Mouse (Mus musculus) heart, postnatal 0 days (tissue): ENCODE results near the gene Cap2. TPM values are rescaled to one million over a fixed set of nuclear protein-coding genes. Genes with fewer than 3 reads are reported as not detected.
A peak's percentile ranks its signal among the peaks of the same experiment; 100 is the strongest.

Experiments used
- ATAC-seq: fragments of 200-750 bp; cut with Nextera tagmentation; 2 replicates; pipeline ENCODE4 v1.8.0; 2017; ENCODE audit warnings: low read depth, moderate number of reproducible peaks, moderate library complexity; ENCODE audit not compliant: insufficient read depth
- DNase-seq: peaks from one replicate; pipeline ENCODE4 v3.0.0-alpha.2; 2016; ENCODE audit warnings: low spot score
- H3K27ac ChIP-seq: fragments of 300-500 bp; sonication (generic); 2 replicates; pipeline ENCODE4 v1.5.1; 2014; ENCODE audit warnings: low read depth, mild to moderate bottlenecking
- H3K27me3 ChIP-seq: fragments of 300-500 bp; sonication (generic); 2 replicates; pipeline ENCODE4 v1.6.1; 2014; ENCODE audit warnings: low read length, mixed read lengths; ENCODE audit not compliant: control insufficient read depth, insufficient read depth
- H3K36me3 ChIP-seq: fragments of 300-500 bp; sonication (generic); replicated peaks from 2 replicates; pipeline ENCODE4 v1.6.1; 2014; ENCODE audit warnings: low read length, mixed read lengths; ENCODE audit not compliant: control insufficient read depth, insufficient read depth
- H3K4me1 ChIP-seq: fragments of 300-500 bp; sonication (generic); 2 replicates; pipeline ENCODE4 v1.6.1; 2014; ENCODE audit warnings: antibody characterized with exemption; ENCODE audit not compliant: control insufficient read depth, insufficient read depth
- H3K4me2 ChIP-seq: fragments of 300-500 bp; sonication (generic); 2 replicates; pipeline ENCODE4 v1.6.1; 2014; ENCODE audit warnings: low read depth, mild to moderate bottlenecking, low read length, moderate library complexity
- H3K4me3 ChIP-seq: fragments of 300-500 bp; sonication (generic); 2 replicates; pipeline ENCODE4 v1.5.1; 2014; ENCODE audit warnings: low read depth, low read length
- H3K9ac ChIP-seq: fragments of 300-500 bp; sonication (generic); replicated peaks from 2 replicates; pipeline ENCODE4 v1.6.1; 2014; ENCODE audit warnings: low read depth, low read length, mixed read lengths
- H3K9me3 ChIP-seq: fragments of 300-500 bp; sonication (generic); replicated peaks from 2 replicates; pipeline ENCODE4 v1.6.1; 2016; ENCODE audit warnings: low read length; ENCODE audit not compliant: control insufficient read depth
- CTCF ChIP-seq: IDR thresholded peaks from 2 replicates; pipeline ENCODE4 v1.5.1; 2016; ENCODE audit warnings: antibody characterized with exemption, control low read depth, low read depth
- EP300 ChIP-seq: IDR thresholded peaks from 2 replicates; pipeline ENCODE4 v1.6.1; 2016; ENCODE audit warnings: antibody characterized with exemption, low read depth
- WGBS: fragments of 180-500 bp; shearing (Covaris S2); extraction: QIAGEN DNeasy Blood & Tissue Kit; methylation state at CpG from one replicate; pipeline ENCODE4 v1.1.7; 2014; 5-methylcytosine and 5-hydroxymethylcytosine counted together
- polyA plus RNA-seq: library from polyadenylated mRNA; unstranded; fragments of >200 nt; fragmentation: Nextera tagmentation; extraction: Ambion mirVana; gene quantifications from 2 replicates; pipeline ENCODE4 v1.2.1, GENCODE M21; 2015
- total RNA-seq: library from RNA; depleted of rRNA; stranded (reverse); fragments of >200 nt; gene quantifications from 2 replicates; pipeline ENCODE4 v1.2.3, GENCODE M21; 2014; ENCODE audit warnings: low replicate concordance

The Cap2 gene
- total and polyA plus RNA-seq, 2 experiments from 2014 or later, result 144 to 257 TPM

- ATAC-seq, result no peak; the same call in 1 of the 2 replicates
- no peak for DNase-seq
Measured at GRCm38 (mm10) chr13:46517211-46517685, 15.6 kb downstream of the Cap2 start.

GRCm38 (mm10) chr13:46521482-46521881 is 19.8 kb downstream of the Cap2 start:
- Histone ChIP-seq H3K9me3 (no peaks in the 10 kb centered on the region), H3K36me3 (peaks cover 7% of the 10 kb centered on the region), H3K4me3 (no peak overlapping the region), H3K4me2 (no peak overlapping the region), H3K9ac (no peak overlapping the region), H3K27ac (no peak overlapping the region), H3K27me3 (no peaks in the 10 kb centered on the region), H3K4me1 (peaks cover 32% of the 10 kb centered on the region)
- ATAC-seq, result no peak
- DNase-seq, result no peak
- TF ChIP-seq EP300 (no peak), CTCF (no peak)
- 86% methylated on average over 1 of the region's 1 CpGs for WGBS

More at GRCm38 (mm10) chr13:46517211-46517685, 15.6 kb downstream of the Cap2 start:
- 11% methylated on average over 4 of the region's 4 CpGs for WGBS
- H3K4me2 ChIP-seq, result peak overlapping the region; percentile 12; the same call in 1 of the 2 replicates
- H3K9ac ChIP-seq, result no peak overlapping the region
- no peaks in the 10 kb centered on the region for H3K27me3 ChIP-seq
- H3K27ac ChIP-seq, result peak overlapping the region; percentile 85
- peaks cover 33% of the 10 kb centered on the region for H3K4me1 ChIP-seq
- no peaks in the 10 kb centered on the region for H3K36me3 ChIP-seq
- TF ChIP-seq EP300, result no peak
- TF ChIP-seq CTCF, result no peak
- no peaks in the 10 kb centered on the region for H3K9me3 ChIP-seq
- no peak overlapping the region for H3K4me3 ChIP-seq

GRCm38 (mm10) chr13:46522798-46523197 is 21.1 kb downstream of the Cap2 start:
- 19% methylated on average over 4 of the region's 4 CpGs for WGBS
- peak overlapping the region; percentile 87 for H3K27ac ChIP-seq
- TF ChIP-seq CTCF, result no peak
- no peak for TF ChIP-seq EP300
- DNase-seq (peak; percentile 49), ATAC-seq (peak; percentile 30)
- H3K27me3 ChIP-seq, result no peaks in the 10 kb centered on the region
- no peak overlapping the region for H3K4me2 ChIP-seq
- peaks cover 18% of the 10 kb centered on the region; the same call in 1 of the 2 replicates for H3K4me1 ChIP-seq
- peaks cover 13% of the 10 kb centered on the region for H3K36me3 ChIP-seq
- H3K9me3 ChIP-seq, result no peaks in the 10 kb centered on the region
- H3K4me3 ChIP-seq, result no peak overlapping the region
- no peak overlapping the region for H3K9ac ChIP-seq

GRCm38 (mm10) chr13:46523235-46523634 is 21.6 kb downstream of the Cap2 start:
- Histone ChIP-seq H3K36me3 (peaks cover 17% of the 10 kb centered on the region), H3K27me3 (no peaks in the 10 kb centered on the region), H3K4me2 (peak overlapping the region; percentile 47), H3K4me3 (no peak overlapping the region), H3K9me3 (no peaks in the 10 kb centered on the region), H3K4me1 (peaks cover 15% of the 10 kb centered on the region; the same call in 1 of the 2 replicates), H3K27ac (peak overlapping the region; percentile 87), H3K9ac (no peak overlapping the region)
- no peak for TF ChIP-seq CTCF
- no peak for TF ChIP-seq EP300
- peak; percentile 59 for ATAC-seq
- DNase-seq, result no peak
- whole genome bisulfite sequencing, result 7% methylated on average over 5 of the region's 5 CpGs

- DNase-seq (peak; percentile 77), ATAC-seq (peak; percentile 73)
- Histone ChIP-seq H3K9me3 (no peaks in the 10 kb centered on the region), H3K27ac (peak overlapping the region; percentile 87), H3K27me3 (no peaks in the 10 kb centered on the region), H3K4me2 (peak overlapping the region; percentile 47), H3K4me1 (peaks cover 15% of the 10 kb centered on the region; the same call in 1 of the 2 replicates), H3K36me3 (peaks cover 21% of the 10 kb centered on the region), H3K4me3 (no peak overlapping the region), H3K9ac (0 out of 2 replicates have a peak overlapping the region, but pooled peaks have one; percentile 3)
- WGBS, result 19% methylated on average over 12 of the region's 12 CpGs
- TF ChIP-seq CTCF (no peak), EP300 (0 out of 2 replicates have a peak, but pooled peaks have one; percentile 52)
Measured at GRCm38 (mm10) chr13:46523712-46524111, 22.1 kb downstream of the Cap2 start.
